In the genomic region with DNA sequence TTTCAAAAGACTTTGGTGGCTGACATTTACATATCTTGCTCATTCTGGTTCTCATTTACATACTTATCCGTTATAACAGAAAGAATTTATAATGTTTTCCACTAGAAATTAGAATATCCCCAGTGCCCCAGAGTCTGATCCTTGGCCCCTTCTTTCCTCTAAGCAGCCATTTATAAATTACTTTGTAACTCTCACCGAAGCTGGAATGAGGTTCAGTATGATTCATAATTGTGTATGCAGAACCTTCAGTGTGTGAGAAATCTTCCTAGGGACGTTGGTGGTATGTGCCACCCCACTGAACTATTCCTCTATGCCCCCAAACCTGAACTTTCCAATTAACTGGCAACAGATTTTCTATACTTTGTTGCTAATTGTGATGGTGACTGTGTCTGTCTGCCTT, we compare ENCODE assay signal across 35 mouse cellular contexts.
"Had no signal": no experiment of that assay in that cellular context is flagged by ENCODE, and none has a peak within 500 bp of the region (broad histone marks: within the 10 kb centered on the region; RNA-seq: fewer than 3 reads in every experiment).

No protein-coding gene starts in this region.

- ATAC-seq: hindbrain, embryonic 16.5 days; hindbrain, postnatal 0 days; inflammation-experienced regulatory T-cells, adult 6 months; intestine, embryonic 15.5 days; intestine, embryonic 16.5 days; intestine, postnatal 0 days had no signal

- H3K9me3 ChIP-seq: heart, embryonic 10.5 days; heart, embryonic 12.5 days; heart, embryonic 13.5 days; heart, embryonic 15.5 days; hindbrain, embryonic 10.5 days; hindbrain, embryonic 12.5 days; hindbrain, embryonic 13.5 days; hindbrain, embryonic 15.5 days; intestine, embryonic 15.5 days; kidney, embryonic 15.5 days had no signal

- H3K9ac ChIP-seq: heart, embryonic 12.5 days; heart, embryonic 13.5 days; heart, embryonic 15.5 days; hindbrain, embryonic 12.5 days; hindbrain, embryonic 13.5 days; hindbrain, embryonic 14.5 days; hindbrain, embryonic 15.5 days; intestine, embryonic 15.5 days; kidney, embryonic 15.5 days had no signal

- H3K4me1 ChIP-seq: heart, embryonic 10.5 days; heart, embryonic 12.5 days; heart, embryonic 13.5 days; heart, embryonic 15.5 days; hindbrain, embryonic 10.5 days; hindbrain, embryonic 12.5 days; hindbrain, embryonic 13.5 days; hindbrain, embryonic 15.5 days; intestine, embryonic 15.5 days; kidney, embryonic 15.5 days had no signal

- H3K4me2 ChIP-seq: heart, embryonic 11.5 days; heart, embryonic 12.5 days; heart, embryonic 13.5 days; heart, embryonic 15.5 days; hindbrain, embryonic 12.5 days; hindbrain, embryonic 13.5 days; hindbrain, embryonic 14.5 days; hindbrain, embryonic 15.5 days; intestine, embryonic 15.5 days; kidney, embryonic 15.5 days had no signal

- DNase-seq: heart, postnatal 10 days; heart, postnatal 14 days; heart, postnatal 36 days; heart, postnatal 4 days; kidney, adult 11 months; kidney, adult 18-20 months; kidney, adult 2 months; kidney, adult 8-10 months; kidney, adult 9 months; kidney, postnatal 10 days; kidney, postnatal 14 days; kidney, postnatal 25 days; kidney, postnatal 36 days; kidney, postnatal 4 days; layer of hippocampus, adult 9-11 months; layer of hippocampus, postnatal 36 days had no signal

- H3K4me3 ChIP-seq: heart, embryonic 10.5 days; heart, embryonic 12.5 days; heart, embryonic 13.5 days; heart, embryonic 15.5 days; hindbrain, embryonic 10.5 days; hindbrain, embryonic 12.5 days; hindbrain, embryonic 13.5 days; hindbrain, embryonic 15.5 days; intestine, embryonic 15.5 days; kidney, embryonic 15.5 days; layer of hippocampus, adult 2 months had no signal

- H3K27ac ChIP-seq: heart, embryonic 10.5 days; heart, embryonic 13.5 days; heart, embryonic 15.5 days; hindbrain, embryonic 10.5 days; hindbrain, embryonic 12.5 days; hindbrain, embryonic 13.5 days; hindbrain, embryonic 14.5 days; hindbrain, embryonic 15.5 days; hindbrain, postnatal 0 days; intestine, embryonic 15.5 days; kidney, embryonic 15.5 days; kidney, postnatal 0 days; layer of hippocampus, adult 2 months had no signal

- H3K36me3 ChIP-seq: heart, embryonic 10.5 days; heart, embryonic 12.5 days; heart, embryonic 13.5 days; heart, embryonic 15.5 days; hindbrain, embryonic 10.5 days; hindbrain, embryonic 12.5 days; hindbrain, embryonic 13.5 days; hindbrain, embryonic 15.5 days; intestine, embryonic 15.5 days; kidney, embryonic 15.5 days had no signal
